Mouse (Mus musculus) forebrain, embryonic 15.5 days (tissue): ENCODE measurements at regions not wholly inside any gene's neighbourhood (a gene's known extent, or its start where the extent isn't known, plus 50 kb on each side); places are given as distances from the start of the nearest gene placed in this dataset.

Source experiments
- ATAC-seq: fragments of 200-750 bp; cut with Nextera tagmentation; replicated peaks from 2 replicates; pipeline ENCODE4 v1.8.0; 2017; ENCODE audit warnings: mild to moderate bottlenecking, moderate TSS enrichment, moderate library complexity
- H3K27ac ChIP-seq: fragments of 300-500 bp; sonication (generic); replicated peaks from 2 replicates; pipeline ENCODE4 v1.5.1; 2015; ENCODE audit warnings: mild to moderate bottlenecking, inconsistent platforms
- H3K27me3 ChIP-seq: fragments of 300-500 bp; sonication (generic); 2 replicates; pipeline ENCODE4 v1.6.1; 2015; ENCODE audit warnings: inconsistent platforms
- H3K36me3 ChIP-seq: fragments of 300-500 bp; sonication (generic); 2 replicates; pipeline ENCODE4 v1.6.1; 2015; ENCODE audit warnings: mild to moderate bottlenecking, inconsistent platforms
- H3K4me1 ChIP-seq: fragments of 300-500 bp; sonication (generic); 2 replicates; pipeline ENCODE4 v1.6.1; 2015; ENCODE audit warnings: inconsistent platforms
- H3K4me2 ChIP-seq: fragments of 300-500 bp; sonication (generic); replicated peaks from 2 replicates; pipeline ENCODE4 v1.6.1; 2015; ENCODE audit warnings: mild to moderate bottlenecking, inconsistent platforms
- H3K4me3 ChIP-seq: fragments of 300-500 bp; sonication (generic); 2 replicates; pipeline ENCODE4 v1.5.1; 2015; ENCODE audit warnings: mild to moderate bottlenecking, inconsistent platforms
- H3K9ac ChIP-seq: fragments of 300-500 bp; sonication (generic); replicated peaks from 2 replicates; pipeline ENCODE4 v1.6.1; 2015; ENCODE audit warnings: mild to moderate bottlenecking, inconsistent platforms
- H3K9me3 ChIP-seq: fragments of 300-500 bp; sonication (generic); 2 replicates; pipeline ENCODE4 v1.6.1; 2016; ENCODE audit warnings: inconsistent platforms
- WGBS: fragments of 180-500 bp; shearing (Covaris S2); methylation state at CpG from one replicate; pipeline ENCODE4 v1.1.7; 2015; ENCODE audit warnings: mixed read lengths; 5-methylcytosine and 5-hydroxymethylcytosine counted together

- ATAC-seq, result peak; percentile 85
Measured at GRCm38 (mm10) chr4:62755237-62755900, 195.7 kb downstream of the Rgs3 start.

GRCm38 (mm10) chr4:62756721-62757206, 197.1 kb downstream of the Rgs3 start:
- Histone ChIP-seq H3K4me2 (no peak overlapping the region), H3K4me3 (no peak overlapping the region), H3K9me3 (no peaks in the 10 kb centered on the region), H3K36me3 (no peaks in the 10 kb centered on the region), H3K27ac (no peak overlapping the region), H3K9ac (no peak overlapping the region), H3K27me3 (no peaks in the 10 kb centered on the region), H3K4me1 (peaks cover 15% of the 10 kb centered on the region)
- 74% methylated on average over 10 of the region's 10 CpGs for WGBS
- no peak for ATAC-seq

More at GRCm38 (mm10) chr4:62755237-62755900, 195.7 kb downstream of the Rgs3 start:
- Histone ChIP-seq H3K9me3 (no peaks in the 10 kb centered on the region), H3K4me1 (peaks cover 9% of the 10 kb centered on the region), H3K4me3 (no peak overlapping the region), H3K4me2 (no peak overlapping the region), H3K9ac (no peak overlapping the region), H3K36me3 (no peaks in the 10 kb centered on the region), H3K27ac (no peak overlapping the region), H3K27me3 (no peaks in the 10 kb centered on the region)
- WGBS, result 63% methylated on average over 5 of the region's 5 CpGs

- Histone ChIP-seq H3K4me1 (peaks cover 7% of the 10 kb centered on the region), H3K9me3 (no peaks in the 10 kb centered on the region), H3K36me3 (no peaks in the 10 kb centered on the region), H3K27ac (no peak overlapping the region), H3K4me3 (no peak overlapping the region), H3K27me3 (no peaks in the 10 kb centered on the region), H3K4me2 (no peak overlapping the region), H3K9ac (no peak overlapping the region)
- no peak for ATAC-seq
- WGBS, result 62% methylated on average over 11 of the region's 11 CpGs
Measured at GRCm38 (mm10) chr4:62760748-62761604, 201.3 kb downstream of the Rgs3 start.

GRCm38 (mm10) chr4:62761672-62762071, 202.0 kb downstream of the Rgs3 start:
- Histone ChIP-seq H3K27me3 (no peaks in the 10 kb centered on the region), H3K27ac (no peak overlapping the region), H3K9me3 (no peaks in the 10 kb centered on the region), H3K36me3 (no peaks in the 10 kb centered on the region), H3K9ac (no peak overlapping the region), H3K4me1 (peaks cover 7% of the 10 kb centered on the region), H3K4me3 (no peak overlapping the region), H3K4me2 (no peak overlapping the region)
- 0% methylated on average over 1 of the region's 1 CpGs for WGBS
- ATAC-seq, result peak; percentile 69

GRCm38 (mm10) chr4:62763990-62764389, 201.4 kb upstream of the Zfp618 start:
- Histone ChIP-seq H3K36me3 (no peaks in the 10 kb centered on the region), H3K9ac (no peak overlapping the region), H3K9me3 (no peaks in the 10 kb centered on the region), H3K27me3 (no peaks in the 10 kb centered on the region), H3K4me3 (no peak overlapping the region), H3K4me2 (no peak overlapping the region), H3K27ac (no peak overlapping the region), H3K4me1 (peaks cover 7% of the 10 kb centered on the region)
- WGBS, result 25% methylated on average over 5 of the region's 5 CpGs
- peak; percentile 90 for ATAC-seq

GRCm38 (mm10) chr4:62769469-62770234, 195.7 kb upstream of the Zfp618 start:
- H3K9me3 ChIP-seq, result no peaks in the 10 kb centered on the region
- no peak overlapping the region for H3K9ac ChIP-seq
- H3K27ac ChIP-seq, result no peak overlapping the region
- no peaks in the 10 kb centered on the region for H3K4me1 ChIP-seq
- H3K4me3 ChIP-seq, result no peak overlapping the region
- H3K4me2 ChIP-seq, result no peak overlapping the region
- ATAC-seq, result 0 out of 2 replicates have a peak, but pooled peaks have one; percentile 11
- no peaks in the 10 kb centered on the region for H3K36me3 ChIP-seq
- 75% methylated on average over 10 of the region's 10 CpGs for WGBS
- no peaks in the 10 kb centered on the region for H3K27me3 ChIP-seq

GRCm38 (mm10) chr4:62775005-62775609, 190.3 kb upstream of the Zfp618 start:
- Histone ChIP-seq H3K36me3 (no peaks in the 10 kb centered on the region), H3K9ac (no peak overlapping the region), H3K27ac (no peak overlapping the region), H3K27me3 (no peaks in the 10 kb centered on the region), H3K4me3 (no peak overlapping the region), H3K4me2 (no peak overlapping the region), H3K9me3 (no peaks in the 10 kb centered on the region), H3K4me1 (no peaks in the 10 kb centered on the region)
- ATAC-seq, result no peak
- WGBS, result 91% methylated on average over 10 of the region's 10 CpGs

- no peak overlapping the region for H3K4me2 ChIP-seq
- H3K36me3 ChIP-seq, result no peaks in the 10 kb centered on the region
- no peaks in the 10 kb centered on the region for H3K9me3 ChIP-seq
- no peak for ATAC-seq
- H3K27ac ChIP-seq, result no peak overlapping the region
- no peak overlapping the region for H3K9ac ChIP-seq
- peaks cover 9% of the 10 kb centered on the region; the same call in 1 of the 2 replicates for H3K4me1 ChIP-seq
- H3K27me3 ChIP-seq, result no peaks in the 10 kb centered on the region
- no peak overlapping the region for H3K4me3 ChIP-seq
- WGBS, result 87% methylated on average over 9 of the region's 9 CpGs
Measured at GRCm38 (mm10) chr4:62776881-62777280, 188.5 kb upstream of the Zfp618 start.

- 86% methylated on average over 7 of the region's 7 CpGs for WGBS
- Histone ChIP-seq H3K4me1 (peaks cover 9% of the 10 kb centered on the region; the same call in 1 of the 2 replicates), H3K27ac (no peak overlapping the region), H3K36me3 (no peaks in the 10 kb centered on the region), H3K9me3 (no peaks in the 10 kb centered on the region), H3K27me3 (0 out of 2 replicates have a peak, but pooled peaks cover 3% of the 10 kb centered on the region), H3K9ac (no peak overlapping the region), H3K4me3 (no peak overlapping the region), H3K4me2 (no peak overlapping the region)
- no peak for ATAC-seq
Measured at GRCm38 (mm10) chr4:62777436-62777835, 187.9 kb upstream of the Zfp618 start.

GRCm38 (mm10) chr4:62778621-62779020, 186.8 kb upstream of the Zfp618 start:
- no peak for ATAC-seq
- 93% methylated on average over 5 of the region's 5 CpGs for WGBS
- Histone ChIP-seq H3K27ac (no peak overlapping the region), H3K4me2 (no peak overlapping the region), H3K36me3 (no peaks in the 10 kb centered on the region), H3K9me3 (no peaks in the 10 kb centered on the region), H3K27me3 (0 out of 2 replicates have a peak, but pooled peaks cover 3% of the 10 kb centered on the region), H3K9ac (no peak overlapping the region), H3K4me3 (no peak overlapping the region), H3K4me1 (peaks cover 9% of the 10 kb centered on the region; the same call in 1 of the 2 replicates)

- Histone ChIP-seq H3K27ac (no peak overlapping the region), H3K4me2 (peak overlapping the region; percentile 60), H3K4me1 (peaks cover 9% of the 10 kb centered on the region; the same call in 1 of the 2 replicates), H3K36me3 (no peaks in the 10 kb centered on the region), H3K27me3 (0 out of 2 replicates have a peak, but pooled peaks cover 3% of the 10 kb centered on the region), H3K9ac (no peak overlapping the region), H3K4me3 (peak overlapping the region; percentile 42), H3K9me3 (no peaks in the 10 kb centered on the region)
- 2% methylated on average over 15 of the region's 15 CpGs for WGBS
- peak; percentile 94 for ATAC-seq
Measured at GRCm38 (mm10) chr4:62780409-62780808, 185.0 kb upstream of the Zfp618 start.
